Mouse (Mus musculus) heart, adult 2 months (tissue): ENCODE measurements at regions not wholly inside any gene's neighbourhood (a gene's known extent, or its start where the extent isn't known, plus 50 kb on each side); places are given as distances from the start of the nearest gene placed in this dataset.
"Not testable (repeated sequence)": the region's sequence is repeated elsewhere in the genome, so short reads cannot be mapped to it uniquely, and the experiment has no call there.

Experiments used
- DNase-seq, 2 experiments: peaks; one replicate each; pipeline ENCODE4 v3.0.0; 2021
- H3K27ac ChIP-seq: fragments of 200-600 bp; 2 replicates; pipeline ENCODE4 v1.8.1; 2022
- H3K27me3 ChIP-seq: fragments of 200-500 bp; 2 replicates; pipeline ENCODE4 v1.6.1; 2012; ENCODE audit warnings: mild to moderate bottlenecking, low read length, inconsistent platforms, mixed read lengths; ENCODE audit not compliant: control insufficient read depth, insufficient read depth
- H3K36me3 ChIP-seq: fragments of 200-500 bp; 2 replicates; pipeline ENCODE4 v1.6.1; 2012; ENCODE audit warnings: low read length, inconsistent platforms; ENCODE audit not compliant: control insufficient read depth, insufficient read depth
- H3K4me1 ChIP-seq: fragments of 200-500 bp; 2 replicates; pipeline ENCODE4 v1.6.1; 2011; ENCODE audit warnings: low read length; ENCODE audit not compliant: control insufficient read depth, insufficient read depth
- H3K4me3 ChIP-seq: fragments of 200-600 bp; 2 replicates; pipeline ENCODE4 v1.8.1; 2022
- H3K79me2 ChIP-seq: fragments of 200-500 bp; replicated peaks from 2 replicates; pipeline ENCODE4 v1.6.1; 2012; ENCODE audit warnings: mild to moderate bottlenecking, inconsistent platforms, low read length, moderate library complexity, mixed read lengths; ENCODE audit not compliant: control insufficient read depth, insufficient read depth
- H3K9ac ChIP-seq: fragments of 200-500 bp; 2 replicates; pipeline ENCODE4 v1.6.1; 2012; ENCODE audit warnings: low read depth, mild to moderate bottlenecking, control low read depth, inconsistent platforms, low read length, mixed read lengths
- CTCF ChIP-seq: fragments of 200-600 bp; IDR thresholded peaks from 2 replicates; pipeline ENCODE4 v1.8.1; 2022; ENCODE audit warnings: antibody characterized with exemption, mild to moderate bottlenecking, moderate library complexity
- EP300 ChIP-seq: fragments of 200-500 bp; IDR thresholded peaks from 2 replicates; pipeline ENCODE4 v1.6.1; 2011; ENCODE audit warnings: low read depth, low read length, control low read depth; ENCODE audit not compliant: insufficient read depth
- POLR2A ChIP-seq: fragments of 200-500 bp; IDR thresholded peaks from 2 replicates; pipeline ENCODE4 v1.6.1; 2011; ENCODE audit warnings: mild to moderate bottlenecking, low read depth, low read length, control low read depth; ENCODE audit not compliant: insufficient read depth
- WGBS: fragments of 180-500 bp; shearing (Covaris S2); methylation state at CpG from one replicate; pipeline ENCODE4 v1.1.7; 2018; 5-methylcytosine and 5-hydroxymethylcytosine counted together
- intact Hi-C: fragments of 180-260 bp; cut with DNase I; formaldehyde crosslinking; loops from one replicate; pipeline ENCODE4 v1.15.1; 2025

DNA sequence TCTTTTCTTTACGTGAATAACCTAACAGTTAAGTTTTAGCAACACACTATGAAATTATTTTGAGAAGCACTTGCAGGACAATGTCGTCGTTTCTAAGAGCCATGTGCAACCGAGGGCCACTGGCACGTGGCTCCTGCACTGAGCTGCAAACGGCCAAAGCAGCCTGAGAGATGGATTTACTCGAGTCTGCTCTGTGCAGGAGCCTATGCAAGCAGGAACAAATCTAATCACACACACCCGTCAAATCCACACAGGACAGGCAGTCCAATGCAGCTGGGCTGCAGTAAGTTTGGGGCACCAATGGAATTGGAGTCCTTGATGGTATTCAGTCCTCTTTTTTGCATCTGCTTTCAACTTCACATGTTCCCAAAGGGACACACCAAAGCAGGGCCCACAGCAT, 118.8 kb upstream of the Cpne8 start:
- no peaks in the 10 kb centered on the region for H3K4me1 ChIP-seq
- no peaks in the 10 kb centered on the region for H3K27me3 ChIP-seq
- no peaks in the 10 kb centered on the region for H3K79me2 ChIP-seq
- DNase-seq, result no peak
- H3K27ac ChIP-seq, result no peak overlapping the region
- 58% methylated on average over 7 of the region's 8 CpGs for WGBS
- H3K36me3 ChIP-seq, result no peaks in the 10 kb centered on the region
- H3K9ac ChIP-seq, result no peak overlapping the region
- intact Hi-C loops, result no loop called here
- H3K4me3 ChIP-seq, result no peak overlapping the region
- TF ChIP-seq EP300 (no peak), CTCF (no peak), POLR2A (no peak)

DNA sequence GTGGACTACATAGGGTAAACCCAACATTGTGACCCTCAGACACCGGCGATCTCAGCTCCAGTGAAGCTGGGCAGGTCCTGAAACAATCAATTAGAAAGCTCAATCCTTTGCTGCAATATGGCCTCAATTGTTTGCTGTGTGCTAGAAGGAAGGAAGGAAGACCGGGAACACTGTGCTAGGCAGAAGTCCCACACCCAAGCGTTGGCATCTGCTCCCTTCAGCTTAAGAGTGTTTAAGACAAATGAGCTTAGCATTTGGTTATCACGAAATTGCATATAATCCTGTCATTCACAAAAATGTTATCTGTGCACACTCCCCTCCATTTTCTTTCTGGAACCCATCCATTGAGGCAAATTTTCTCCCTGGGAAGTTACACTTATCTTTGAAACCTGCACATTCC, 110.7 kb upstream of the Cpne8 start:
- intact Hi-C loops, result no loop called here
- H3K4me3 ChIP-seq, result no peak overlapping the region
- no peaks in the 10 kb centered on the region for H3K36me3 ChIP-seq
- no peak for TF ChIP-seq EP300
- TF ChIP-seq CTCF, result no peak
- no peak for TF ChIP-seq POLR2A
- H3K79me2 ChIP-seq, result no peaks in the 10 kb centered on the region
- 69% methylated on average over 5 of the region's 5 CpGs for WGBS
- H3K27ac ChIP-seq, result no peak overlapping the region
- no peaks in the 10 kb centered on the region for H3K4me1 ChIP-seq
- DNase-seq, result no peak
- H3K27me3 ChIP-seq, result no peaks in the 10 kb centered on the region
- H3K9ac ChIP-seq, result no peak overlapping the region

DNA sequence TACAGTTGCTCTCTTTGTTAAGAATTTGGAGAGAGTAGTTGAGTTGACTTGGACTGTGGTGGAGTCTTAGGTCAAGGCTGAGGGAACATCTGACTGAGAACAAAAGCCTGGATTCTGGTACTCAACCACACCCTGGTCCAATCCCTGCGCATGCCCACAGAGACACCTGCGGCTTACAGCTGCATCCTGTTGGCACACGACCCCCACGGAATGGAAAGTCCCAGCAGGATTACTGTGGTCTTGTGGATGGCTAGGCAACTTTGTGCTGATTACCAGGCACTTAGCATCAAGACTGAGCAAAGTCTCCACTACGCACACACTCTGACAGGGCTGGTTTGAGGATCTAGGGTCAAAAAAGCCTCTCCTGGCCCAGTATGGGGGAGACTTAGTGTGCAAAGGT, 105.5 kb upstream of the Cpne8 start:
- H3K27me3 ChIP-seq, result no peaks in the 10 kb centered on the region
- peak in 1 of 2 experiments; percentile 2 for DNase-seq
- H3K36me3 ChIP-seq, result no peaks in the 10 kb centered on the region
- TF ChIP-seq EP300, result no peak
- TF ChIP-seq CTCF, result no peak
- no peak for TF ChIP-seq POLR2A
- no peaks in the 10 kb centered on the region for H3K79me2 ChIP-seq
- WGBS, result 76% methylated on average over 5 of the region's 5 CpGs
- H3K27ac ChIP-seq, result no peak overlapping the region
- intact Hi-C loops, result no loop called here
- no peak overlapping the region for H3K4me3 ChIP-seq
- H3K9ac ChIP-seq, result no peak overlapping the region
- no peaks in the 10 kb centered on the region for H3K4me1 ChIP-seq

DNA sequence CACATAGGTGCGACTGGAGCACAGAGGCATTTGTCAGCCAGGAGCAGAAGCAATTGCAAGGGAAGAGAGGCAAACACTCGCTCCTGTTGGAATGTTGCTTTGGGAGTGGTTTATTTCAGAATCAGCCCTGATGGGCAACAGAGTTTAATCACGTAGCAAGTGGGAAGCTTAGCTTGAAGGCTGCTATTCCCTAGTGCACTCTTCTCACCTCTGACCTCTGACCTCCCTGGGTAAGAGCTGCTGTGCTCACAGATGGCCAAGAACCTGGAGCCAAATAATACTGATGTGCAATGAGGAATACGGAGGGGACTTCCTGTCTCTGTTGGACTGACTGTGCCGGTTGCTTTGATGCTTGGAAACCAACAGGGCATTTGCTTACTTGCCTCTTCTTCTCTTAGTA, 88.3 kb upstream of the Cpne8 start:
- 56% methylated on average over 5 of the region's 5 CpGs for WGBS
- intact Hi-C loops, result no loop called here
- no peak overlapping the region for H3K27ac ChIP-seq
- no peaks in the 10 kb centered on the region for H3K4me1 ChIP-seq
- no peaks in the 10 kb centered on the region for H3K27me3 ChIP-seq
- no peaks in the 10 kb centered on the region for H3K36me3 ChIP-seq
- no peak overlapping the region for H3K9ac ChIP-seq
- no peak for TF ChIP-seq EP300
- no peak for TF ChIP-seq POLR2A
- no peak for TF ChIP-seq CTCF
- no peak for DNase-seq
- no peak overlapping the region for H3K4me3 ChIP-seq
- no peaks in the 10 kb centered on the region for H3K79me2 ChIP-seq

DNA sequence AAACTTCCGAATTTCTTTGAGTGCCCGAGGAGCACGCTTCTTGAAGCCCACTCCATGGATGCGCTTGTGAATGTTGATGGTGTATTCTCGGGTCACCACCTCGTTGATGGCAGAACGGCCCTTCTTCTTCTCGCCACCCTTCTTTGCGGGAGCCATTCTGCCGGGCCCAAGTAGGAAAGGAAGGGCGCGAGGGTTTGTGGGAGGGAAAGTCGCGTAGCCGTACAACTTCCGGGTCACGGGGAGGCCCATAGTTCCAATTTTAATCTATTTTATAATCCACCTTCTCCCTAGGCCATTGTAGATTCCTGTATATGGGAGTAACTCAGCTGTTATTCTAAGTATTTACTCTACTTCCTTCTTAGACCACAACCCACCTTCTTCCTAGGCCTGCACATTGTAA, 85.3 kb upstream of the Cpne8 start:
- 94% methylated on average over 9 of the region's 17 CpGs for WGBS
- H3K27ac ChIP-seq, H3K36me3 ChIP-seq, DNase-seq, H3K4me1 ChIP-seq, H3K79me2 ChIP-seq, intact Hi-C loops, H3K9ac ChIP-seq, H3K4me3 ChIP-seq, H3K27me3 ChIP-seq: not testable (repeated sequence)

DNA sequence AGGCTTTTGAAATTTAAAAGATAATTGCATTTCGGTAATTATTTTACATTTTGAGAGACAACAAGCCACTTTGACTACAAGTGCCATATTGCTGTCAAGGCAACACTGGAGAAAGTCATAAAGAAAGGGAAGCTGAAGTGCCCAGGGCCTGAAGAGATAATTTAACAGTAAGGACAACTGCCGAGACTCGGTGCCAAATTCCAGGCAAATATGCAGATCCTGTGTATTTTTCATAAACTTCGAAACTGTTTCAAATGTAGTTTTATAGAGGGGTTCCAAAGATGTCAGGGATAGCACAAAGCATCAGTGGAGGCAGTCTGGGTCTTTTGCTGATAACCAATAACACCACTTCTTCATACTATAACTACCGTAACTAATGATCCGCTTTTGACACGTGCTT, 54.7 kb upstream of the Cpne8 start:
- no peaks in the 10 kb centered on the region for H3K36me3 ChIP-seq
- H3K79me2 ChIP-seq, result no peaks in the 10 kb centered on the region
- no peaks in the 10 kb centered on the region for H3K27me3 ChIP-seq
- no peak overlapping the region for H3K27ac ChIP-seq
- 86% methylated on average over 7 of the region's 7 CpGs for WGBS
- no peak overlapping the region for H3K4me3 ChIP-seq
- no peak for TF ChIP-seq EP300
- TF ChIP-seq POLR2A, result no peak
- TF ChIP-seq CTCF, result no peak
- intact Hi-C loops, result no loop called here
- H3K4me1 ChIP-seq, result no peaks in the 10 kb centered on the region
- H3K9ac ChIP-seq, result no peak overlapping the region
- DNase-seq, result no peak
